Mouse (Mus musculus): ENCODE results near the gene Ilvbl.
"Not testable (repeated sequence)": the region's sequence is repeated elsewhere in the genome, so short reads cannot be mapped to it uniquely, and the experiment has no call there.

The Ilvbl gene

GRCm38 (mm10) chr10:78574250-78575104 is at the start of gene Ilvbl:
Gene Ilvbl (plus strand): TSS chr10:78574346.
- peak; percentile 96 for DNase-seq (ENCODE audit: low spot score)

GRCm38 (mm10) chr10:78525071-78525470 is 49.1 kb upstream of the Ilvbl start:
- DNase-seq (ENCODE audit: low spot score): not testable (repeated sequence)

GRCm38 (mm10) chr10:78525511-78525910 is 48.6 kb upstream of the Ilvbl start:
- DNase-seq (ENCODE audit: low spot score): no peak

- DNase-seq (ENCODE audit: low spot score): peak; percentile 32
Observed at GRCm38 (mm10) chr10:78540943-78541342, 33.2 kb upstream of the Ilvbl start.

- DNase-seq (ENCODE audit: low spot score): no peak
Observed at GRCm38 (mm10) chr10:78565070-78565469, 9.1 kb upstream of the Ilvbl start.

- DNase-seq (ENCODE audit: low spot score): no peak
Observed at GRCm38 (mm10) chr10:78569191-78569590, 5.0 kb upstream of the Ilvbl start.

- no peak for DNase-seq (ENCODE audit: low spot score)
Observed at GRCm38 (mm10) chr10:78569686-78570085, 4.5 kb upstream of the Ilvbl start.

GRCm38 (mm10) chr10:78570416-78570815 is 3.7 kb upstream of the Ilvbl start:
- DNase-seq (ENCODE audit: low spot score): no peak

GRCm38 (mm10) chr10:78570897-78571296 is 3.2 kb upstream of the Ilvbl start:
- DNase-seq (ENCODE audit: low spot score): no peak

- DNase-seq (ENCODE audit: low spot score): no peak
Observed at GRCm38 (mm10) chr10:78573226-78573625, 920 bp upstream of the Ilvbl start.

GRCm38 (mm10) chr10:78575105-78575632 is 1.0 kb downstream of the Ilvbl start:
- DNase-seq (ENCODE audit: low spot score): no peak

GRCm38 (mm10) chr10:78575690-78576089 is 1.5 kb downstream of the Ilvbl start:
- DNase-seq (ENCODE audit: low spot score): no peak

- no peak for DNase-seq (ENCODE audit: low spot score)
Observed at GRCm38 (mm10) chr10:78576435-78577184, 2.5 kb downstream of the Ilvbl start.

- no peak for DNase-seq (ENCODE audit: low spot score)
Observed at GRCm38 (mm10) chr10:78578204-78578603, 4.1 kb downstream of the Ilvbl start.

GRCm38 (mm10) chr10:78581121-78581520 is 7.0 kb downstream of the Ilvbl start:
- no peak for DNase-seq (ENCODE audit: low spot score)

GRCm38 (mm10) chr10:78583347-78583746 is 9.2 kb downstream of the Ilvbl start:
- no peak for DNase-seq (ENCODE audit: low spot score)

- DNase-seq (ENCODE audit: low spot score): no peak
Observed at GRCm38 (mm10) chr10:78583939-78584338, 9.8 kb downstream of the Ilvbl start.

GRCm38 (mm10) chr10:78584996-78585395 is 10.8 kb downstream of the Ilvbl start:
- DNase-seq (ENCODE audit: low spot score): no peak

GRCm38 (mm10) chr10:78585606-78586005 is 11.5 kb downstream of the Ilvbl start:
- no peak for DNase-seq (ENCODE audit: low spot score)

GRCm38 (mm10) chr10:78586026-78586425 is 11.9 kb downstream of the Ilvbl start:
- DNase-seq (ENCODE audit: low spot score): no peak

- DNase-seq (ENCODE audit: low spot score): no peak
Observed at GRCm38 (mm10) chr10:78589291-78589690, 15.1 kb downstream of the Ilvbl start.

- DNase-seq (ENCODE audit: low spot score): no peak
Observed at GRCm38 (mm10) chr10:78589901-78590300, 15.8 kb downstream of the Ilvbl start.

GRCm38 (mm10) chr10:78590744-78591143 is 16.6 kb downstream of the Ilvbl start:
- peak; percentile 69 for DNase-seq (ENCODE audit: low spot score)
